Mouse (Mus musculus) limb, embryonic 13.5 days (tissue): ENCODE data around the gene Pllp. TPM values are rescaled to one million over a fixed set of nuclear protein-coding genes. Genes with fewer than 3 reads are reported as not detected.

Experiments
- ATAC-seq: fragments of 200-750 bp; cut with Nextera tagmentation; 2 replicates; pipeline ENCODE4 v1.8.0; 2017; ENCODE audit warnings: low read depth, moderate number of reproducible peaks, moderate TSS enrichment; ENCODE audit not compliant: low FRiP score
- H3K27ac ChIP-seq: fragments of 300-500 bp; sonication (generic); 2 replicates; pipeline ENCODE4 v1.5.1; 2015; ENCODE audit warnings: inconsistent platforms, mild to moderate bottlenecking, moderate library complexity
- H3K27me3 ChIP-seq: fragments of 300-500 bp; sonication (generic); 2 replicates; pipeline ENCODE4 v1.6.1; 2015; ENCODE audit warnings: mild to moderate bottlenecking, inconsistent platforms
- H3K36me3 ChIP-seq: fragments of 300-500 bp; sonication (generic); 2 replicates; pipeline ENCODE4 v1.6.1; 2015; ENCODE audit warnings: inconsistent platforms, mild to moderate bottlenecking, moderate library complexity
- H3K4me1 ChIP-seq: fragments of 300-500 bp; sonication (generic); 2 replicates; pipeline ENCODE4 v1.6.1; 2015; ENCODE audit warnings: inconsistent platforms
- H3K4me2 ChIP-seq: fragments of 300-500 bp; sonication (generic); replicated peaks from 2 replicates; pipeline ENCODE4 v1.6.1; 2015; ENCODE audit warnings: inconsistent platforms, mild to moderate bottlenecking, moderate library complexity
- H3K4me3 ChIP-seq: fragments of 300-500 bp; sonication (generic); 2 replicates; pipeline ENCODE4 v1.5.1; 2015; ENCODE audit warnings: moderate library complexity, mild to moderate bottlenecking, inconsistent platforms
- H3K9ac ChIP-seq: fragments of 300-500 bp; sonication (generic); 2 replicates; pipeline ENCODE4 v1.6.1; 2015; ENCODE audit warnings: mild to moderate bottlenecking, inconsistent platforms
- H3K9me3 ChIP-seq: fragments of 300-500 bp; sonication (generic); 2 replicates; pipeline ENCODE4 v1.6.1; 2016; ENCODE audit warnings: inconsistent platforms
- WGBS: fragments of 180-500 bp; shearing (Covaris S2); methylation state at CpG from one replicate; pipeline ENCODE4 v1.1.7; 2015; 5-methylcytosine and 5-hydroxymethylcytosine counted together
- polyA plus RNA-seq: library from polyadenylated mRNA; unstranded; fragments of >200 nt; fragmentation: Nextera tagmentation; extraction: Ambion mirVana; gene quantifications from 2 replicates; pipeline ENCODE4 v1.2.1, GENCODE M21; 2015

Gene Pllp
- polyA plus RNA-seq, 1 experiment from 2014 or later = 0.50 TPM

GRCm38 (mm10) chr8:94633564-94634194 is 62.4 kb downstream of the Pllp start:
- H3K27me3 ChIP-seq = no peaks in the 10 kb centered on the region
- H3K4me1 ChIP-seq = no peaks in the 10 kb centered on the region
- no peak overlapping the region for H3K4me2 ChIP-seq
- H3K27ac ChIP-seq = no peak overlapping the region
- peaks cover 87% of the 10 kb centered on the region for H3K36me3 ChIP-seq
- 89% methylated on average over 2 of the region's 2 CpGs for WGBS
- ATAC-seq = no peak
- H3K4me3 ChIP-seq = no peak overlapping the region
- no peaks in the 10 kb centered on the region for H3K9me3 ChIP-seq
- no peak overlapping the region for H3K9ac ChIP-seq

Other genes with a start within 250 kb of the Pllp start
- gene Cpne2, start 163.3 kb downstream of the Pllp start, polyA plus RNA-seq = 8.8 and 9.2 TPM in 2 replicates
- 48.9 and 49.7 TPM in 2 replicates for gene Rspry1, start 94.3 kb downstream of the Pllp start, polyA plus RNA-seq
- 72.2 and 74.2 TPM in 2 replicates for gene Fam192a, start 94.3 kb downstream of the Pllp start, polyA plus RNA-seq
- 151 and 160 TPM in 2 replicates for gene Arl2bp, start 29.7 kb downstream of the Pllp start, polyA plus RNA-seq
- gene Ccl22, start 49.3 kb upstream of the Pllp start, polyA plus RNA-seq = not detected in 2 replicates
- 6.3 and 6.8 TPM in 2 replicates for gene Cx3cl1, start 75.7 kb upstream of the Pllp start, polyA plus RNA-seq
- 0.42 TPM in 1 of 2 replicates, not detected in the other for gene Ccl17, start 114.2 kb upstream of the Pllp start, polyA plus RNA-seq
- gene Coq9, start 142.0 kb upstream of the Pllp start, polyA plus RNA-seq = 72.7 and 73.7 TPM in 2 replicates
- gene Ciapin1, start 142.1 kb upstream of the Pllp start, polyA plus RNA-seq = 127 and 133 TPM in 2 replicates
- 145 and 149 TPM in 2 replicates for gene Polr2c, start 161.2 kb upstream of the Pllp start, polyA plus RNA-seq
- gene Dok4, start 180.1 kb upstream of the Pllp start, polyA plus RNA-seq = 21.4 and 21.7 TPM in 2 replicates
- gene Ccdc102a, start 221.8 kb upstream of the Pllp start, polyA plus RNA-seq = 46.3 and 46.6 TPM in 2 replicates
- 0.10 and 0.13 TPM in 2 replicates for gene Adgrg5, start 227.4 kb upstream of the Pllp start, polyA plus RNA-seq